Mouse (Mus musculus) layer of hippocampus, postnatal 25 days (tissue): ENCODE data around the gene Cacna2d3. TPM values are rescaled to one million over a fixed set of nuclear protein-coding genes. Genes with fewer than 3 reads are reported as not detected.

ENCODE experiments used
- DNase-seq, 2 experiments: peaks; one replicate each; pipeline ENCODE4 v3.0.0; 2022; ENCODE audit warnings: mixed read lengths in 2 of 2, low spot score in 1 of 2; ENCODE audit errors: extremely low spot score in 1 of 2
- total RNA-seq, 2 experiments: library from RNA; stranded (reverse); gene quantifications; 2 replicates each; pipeline ENCODE4 v1.2.3; 2021

Cacna2d3 gene
- total RNA-seq, result 100 to 1,000 TPM in 1 of 2 experiments, 10 to 100 TPM in 1; 98.0 to 104 TPM

DNA sequence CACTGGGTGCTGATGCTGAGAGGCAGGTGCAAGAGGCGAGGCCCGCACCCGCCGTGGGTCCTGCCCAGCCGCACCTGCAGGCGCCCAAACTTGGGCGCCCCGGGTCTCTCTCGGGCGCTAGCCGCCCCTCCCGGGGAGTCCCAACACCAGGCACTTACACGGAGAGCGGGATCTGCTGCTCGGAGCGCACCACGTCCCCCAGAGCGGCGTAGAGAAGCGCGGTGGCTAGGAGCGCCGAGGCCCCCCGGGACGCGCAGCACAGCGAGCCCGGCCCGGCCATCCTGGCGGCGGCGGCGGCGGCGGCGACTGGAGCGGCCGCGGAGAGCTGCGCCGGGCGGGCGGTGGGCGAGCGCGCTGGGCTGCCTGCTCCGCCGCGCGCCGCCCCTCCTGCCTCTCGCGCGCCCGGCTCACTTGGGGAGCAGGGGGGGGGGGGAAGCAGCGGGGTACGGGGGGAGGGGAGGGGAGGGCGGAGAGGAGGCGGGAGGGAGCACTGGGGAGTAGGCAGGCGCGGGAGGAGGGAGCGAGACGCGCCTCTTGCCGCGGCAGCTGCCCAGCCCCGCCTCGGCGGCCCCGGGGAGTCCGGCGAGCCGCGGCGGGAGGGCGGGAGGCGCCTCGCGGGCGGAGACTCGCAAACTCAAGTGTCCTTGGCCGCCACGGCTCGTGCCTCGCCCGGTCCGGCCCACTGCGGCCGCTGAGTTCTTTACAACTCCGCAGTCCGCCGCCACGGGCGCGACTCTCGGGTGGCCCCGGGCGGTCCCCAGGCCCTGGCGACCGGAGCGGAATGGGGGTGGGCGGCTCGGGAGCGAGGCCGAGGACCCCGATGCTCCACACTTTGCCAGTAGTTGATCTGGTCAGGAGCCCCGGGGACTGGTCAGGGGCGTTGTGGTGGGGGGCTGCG lies at the start of gene Cacna2d3:
Gene Cacna2d3 (minus strand): TSS at position 377 of the 898 bp plus-strand sequence.
- peak; percentile 40 to 54 for DNase-seq

- no peak for DNase-seq
Measured at GRCm38 (mm10) chr14:29769486-29769885, 47.8 kb upstream of the Cacna2d3 start.

DNA sequence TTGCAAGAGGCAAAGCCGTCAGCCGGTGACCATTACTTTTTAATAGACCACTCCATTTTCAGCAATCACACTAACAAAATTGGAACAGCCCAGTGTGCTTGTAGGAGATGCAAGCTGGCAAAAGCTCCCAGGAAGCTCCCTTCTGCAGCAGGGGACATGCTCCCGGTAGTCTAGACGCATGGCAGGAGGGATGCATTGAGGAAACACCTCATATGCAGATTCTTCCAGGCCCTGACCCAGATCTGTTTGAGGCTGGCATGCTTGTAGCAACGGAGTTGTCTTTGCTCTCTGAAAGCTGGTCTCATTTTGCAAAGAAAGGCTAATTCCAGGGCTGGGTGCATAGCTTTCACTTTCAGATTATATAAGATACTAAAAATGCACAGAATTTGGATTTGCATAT lies 31.2 kb upstream of the Cacna2d3 start:
- peak in 1 of 2 experiments; percentile 8 for DNase-seq

GRCm38 (mm10) chr14:29738751-29739150 lies 17.1 kb upstream of the Cacna2d3 start:
- DNase-seq, result no peak

GRCm38 (mm10) chr14:29730256-29730655 lies 8.6 kb upstream of the Cacna2d3 start:
- no peak for DNase-seq

GRCm38 (mm10) chr14:29729009-29729408 lies 7.3 kb upstream of the Cacna2d3 start:
- DNase-seq, result no peak

- no peak for DNase-seq
Measured at GRCm38 (mm10) chr14:29727596-29727995, 5.9 kb upstream of the Cacna2d3 start.

DNA sequence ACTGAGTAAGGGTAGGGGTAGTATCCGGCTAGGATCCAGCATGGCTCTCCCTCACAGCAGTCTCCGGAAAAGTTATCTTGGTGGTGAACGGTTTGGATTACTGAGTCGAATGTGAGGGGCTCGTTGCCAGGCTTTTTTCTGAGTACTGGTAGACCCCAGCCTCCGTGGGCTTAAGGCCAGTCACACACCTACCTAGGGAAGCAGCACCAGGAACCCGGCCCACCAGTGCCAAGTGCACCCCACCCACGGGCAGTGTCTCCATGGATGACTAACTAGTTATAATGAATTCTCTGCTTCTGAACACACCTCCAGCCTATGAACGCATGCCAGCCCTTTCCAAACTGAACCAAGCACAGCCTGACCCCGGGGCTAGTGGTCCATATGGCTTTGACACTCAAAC lies 1.6 kb upstream of the Cacna2d3 start:
- no peak for DNase-seq

DNA sequence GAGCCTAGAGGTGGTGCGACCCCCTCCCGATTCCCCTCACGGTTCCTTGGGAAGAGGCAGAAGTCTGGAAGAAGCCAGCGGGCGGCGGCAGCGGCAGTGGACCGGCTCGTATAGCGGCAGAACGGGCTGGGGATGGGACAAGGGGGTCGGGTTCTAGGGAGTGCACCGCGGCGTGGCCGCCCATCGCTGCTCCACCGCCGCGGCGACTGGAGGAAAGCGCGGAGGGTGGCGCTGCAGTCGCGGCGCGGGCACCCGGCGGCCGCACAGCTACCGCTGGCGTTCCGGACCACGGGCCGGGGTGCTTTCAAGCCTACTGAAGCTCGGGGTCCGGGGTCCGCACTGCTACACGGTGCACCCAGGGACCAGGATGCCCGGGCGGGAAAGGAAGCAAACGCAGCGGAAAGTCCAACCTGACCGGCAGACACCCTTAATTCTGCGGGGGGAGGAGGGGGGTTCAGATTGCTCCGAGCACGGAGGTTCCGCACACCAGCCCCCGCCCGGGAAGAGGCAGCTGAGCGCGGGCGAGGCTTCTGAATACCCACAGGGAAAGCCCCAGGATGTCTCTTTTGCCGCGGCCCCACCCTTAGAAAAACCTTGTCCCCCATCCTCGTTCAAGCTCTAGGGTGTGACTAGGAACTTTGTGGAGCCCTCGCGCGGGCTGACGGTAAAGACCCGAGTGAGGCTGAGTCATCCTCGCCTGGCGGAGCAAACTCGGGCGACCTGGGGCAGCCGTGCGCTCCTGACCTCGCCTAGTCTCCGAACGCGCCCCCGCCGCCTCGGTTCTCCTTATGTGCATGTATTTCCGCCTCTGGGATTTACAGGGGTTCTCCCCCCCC lies 940 bp upstream of the Cacna2d3 start:
- DNase-seq, result peak; percentile 50 to 53

DNA sequence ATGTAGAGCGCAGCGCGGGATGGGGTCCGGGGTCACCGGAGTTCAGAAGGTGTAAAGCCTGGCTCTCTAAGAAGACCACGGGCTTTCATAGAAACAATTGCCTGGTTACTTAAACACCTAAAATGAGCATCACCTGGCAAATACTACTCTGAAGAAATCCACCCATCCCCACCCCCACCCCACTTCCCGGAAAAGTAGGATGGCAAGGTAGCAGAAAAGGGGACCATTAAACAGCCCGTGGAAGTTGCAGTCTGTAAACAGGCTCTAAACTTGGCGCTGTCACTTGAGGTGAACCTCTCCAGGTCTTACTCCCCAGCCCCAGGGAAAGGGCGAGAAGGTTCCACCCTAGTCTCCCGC lies 555 bp downstream of the Cacna2d3 start:
- DNase-seq, result no peak

GRCm38 (mm10) chr14:29720334-29720911 lies 1.2 kb downstream of the Cacna2d3 start:
- no peak for DNase-seq

GRCm38 (mm10) chr14:29712621-29713020 lies 9.0 kb downstream of the Cacna2d3 start:
- DNase-seq, result no peak

DNA sequence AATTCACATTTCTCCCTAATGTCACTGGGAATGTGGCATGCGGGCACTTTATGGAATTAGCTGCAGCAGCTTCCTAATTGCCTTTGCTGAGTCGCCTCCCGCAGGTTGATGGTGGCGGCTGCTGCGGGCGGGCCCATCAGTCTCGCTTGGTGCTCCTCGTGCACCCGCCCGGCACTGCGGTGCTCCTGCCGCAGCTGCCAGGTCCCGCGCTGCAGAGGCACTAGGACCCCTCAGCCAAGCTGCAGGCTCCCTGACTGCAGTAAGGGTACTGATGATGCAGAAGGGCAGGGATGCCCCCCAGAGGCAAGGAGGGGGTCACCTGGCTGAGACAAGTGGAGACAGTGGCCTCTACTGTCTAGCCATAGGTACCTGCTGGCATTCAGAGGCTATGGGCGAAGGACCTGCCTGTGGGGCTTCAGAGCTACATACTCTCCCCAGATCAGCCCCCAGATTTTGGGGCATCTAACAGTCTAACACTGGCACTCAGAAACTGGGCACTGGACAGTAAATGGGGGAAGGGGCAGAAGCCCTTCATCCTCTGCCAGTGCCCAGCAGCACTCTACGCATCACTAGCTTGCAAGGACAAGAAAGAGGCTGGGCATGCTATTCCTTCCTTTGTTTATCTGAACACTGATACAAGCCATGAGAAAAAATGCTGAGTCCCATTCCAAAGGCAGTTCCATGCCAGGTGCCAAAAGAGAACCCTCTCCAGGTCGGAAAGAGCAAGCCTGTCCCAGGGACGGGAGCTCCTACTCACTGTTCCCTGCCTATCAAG lies 13.9 kb downstream of the Cacna2d3 start:
- no peak for DNase-seq

- DNase-seq, result no peak
Measured at GRCm38 (mm10) chr14:29702762-29703161, 18.9 kb downstream of the Cacna2d3 start.

GRCm38 (mm10) chr14:29696131-29696530 lies 25.5 kb downstream of the Cacna2d3 start:
- DNase-seq, result peak; percentile 26 to 60

- DNase-seq, result no peak
Measured at GRCm38 (mm10) chr14:29672436-29673050, 49.1 kb downstream of the Cacna2d3 start.

DNA sequence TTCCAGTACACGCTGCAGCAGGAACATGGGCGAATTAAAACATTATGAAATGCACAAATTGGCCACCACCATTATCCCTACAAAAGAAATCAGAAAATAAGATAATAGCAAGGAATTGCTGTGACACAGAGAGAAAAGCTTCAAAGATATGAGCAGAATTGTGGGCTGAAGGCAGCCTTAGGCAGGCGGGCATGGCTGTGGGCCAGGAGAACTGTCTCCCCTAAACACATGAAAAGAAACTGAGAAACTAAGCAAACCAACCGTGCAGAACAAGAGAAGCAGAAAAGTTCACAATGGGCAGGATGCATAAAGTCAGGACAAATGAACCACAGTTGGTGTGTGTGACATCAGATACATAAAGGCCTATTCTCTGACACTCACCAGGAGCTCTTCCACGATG lies 51.8 kb downstream of the Cacna2d3 start:
- peak in 1 of 2 experiments; percentile 31 for DNase-seq

DNA sequence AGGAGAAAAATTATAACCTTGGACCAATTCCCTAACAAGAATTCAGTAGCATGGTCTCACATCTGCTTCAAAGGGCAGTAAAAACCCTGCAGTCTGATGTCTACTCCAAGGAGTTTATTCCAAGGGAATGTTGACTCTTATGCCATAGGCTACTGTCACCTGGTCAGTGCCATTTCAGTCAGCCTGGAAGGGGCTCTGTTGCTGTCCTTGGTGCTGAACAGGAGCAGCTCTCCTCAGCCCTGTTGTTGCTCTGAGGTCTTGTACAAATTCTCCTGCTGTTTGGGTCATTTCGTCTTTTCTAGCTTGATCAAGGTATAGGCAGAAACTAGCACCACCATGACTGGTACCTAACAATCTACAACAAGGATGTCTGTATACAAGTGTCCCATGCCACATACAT lies 64.7 kb downstream of the Cacna2d3 start:
- DNase-seq, result no peak

GRCm38 (mm10) chr14:29650591-29650990 lies 71.1 kb downstream of the Cacna2d3 start:
- DNase-seq, result no peak

GRCm38 (mm10) chr14:29648721-29649120 lies 72.9 kb downstream of the Cacna2d3 start:
- no peak for DNase-seq
